8 mouse cellular contexts compared by ENCODE assay signal in genomic region chr1:86526789-86527598, GRCm38 (mm10). TPM values are rescaled to one million over a fixed set of nuclear protein-coding genes. Genes with fewer than 3 reads are reported as not detected.
DNase-seq lines count a peak whose midpoint lies in the region; TF ChIP-seq lines count a peak whose summit lies in the region.

No protein-coding gene starts in this region.

- H3K4me1 ChIP-seq in kidney, adult 2 months (ENCODE audit: control insufficient read depth, insufficient read depth, low read length), result peaks cover 26% of the 10 kb centered on the region
- H3K4me1 ChIP-seq in lung, adult 2 months (ENCODE audit: control insufficient read depth, insufficient read depth, low read length), result peaks cover 19% of the 10 kb centered on the region

- no peak for TF ChIP-seq CTCF in kidney, adult 2 months (conservative IDR thresholded peaks at IDR 0.05; ENCODE audit: insufficient read depth, insufficient read length, low read depth, low read length)
- TF ChIP-seq CTCF in lung, adult 2 months (IDR thresholded peaks at IDR 0.05; ENCODE audit: insufficient read depth, low read length), result no peak

- peak overlapping the region; percentile 87 for H3K27ac ChIP-seq in kidney, adult 2 months (ENCODE audit: insufficient read depth, low read depth, low read length)

- no peaks in the 10 kb centered on the region for H3K27me3 ChIP-seq in kidney, adult 2 months (replicated peaks; ENCODE audit: control insufficient read depth, insufficient read depth, low read length)

- under 1% methylated on average over 111 of the region's 111 CpGs for WGBS in kidney, adult 2 months
- WGBS in lung, adult 2 months, result 1% methylated on average over 111 of the region's 111 CpGs

- TF ChIP-seq POLR2A in kidney, adult 2 months (IDR thresholded peaks at IDR 0.05; ENCODE audit: low read depth, low read length), result peak; percentile 17
- no peak for TF ChIP-seq POLR2A in lung, adult 2 months (IDR thresholded peaks at IDR 0.05; ENCODE audit: borderline replicate concordance, extremely low read depth, low read depth, low read length)

- no peaks in the 10 kb centered on the region; the same call in 1 of the 2 replicates for H3K36me3 ChIP-seq in kidney, adult 2 months (ENCODE audit: control insufficient read depth, insufficient read depth, low read length)

- peak; percentile 49 to 60 for DNase-seq in heart, adult 18-20 months
- DNase-seq in heart, adult 8-10 months (ENCODE audit: low spot score), result no peak
- peak; percentile 71 for DNase-seq in cerebellum, adult 8-10 months
- peak; percentile 37 for DNase-seq in gastrocnemius, postnatal 25 days
- DNase-seq in kidney, adult 2 months, result peak; percentile 41
- DNase-seq in lung, adult 2 months, result peak; percentile 53
- peak; percentile 52 for DNase-seq in right cerebral cortex, postnatal 14 days
- DNase-seq in yolk sac, embryonic 10.5 days (ENCODE audit: low spot score), result peak; percentile 47

- peak overlapping the region; percentile 96 for H3K4me3 ChIP-seq in kidney, adult 2 months (ENCODE audit: insufficient read depth, low read depth, low read length)
- peak overlapping the region; percentile 87 for H3K4me3 ChIP-seq in lung, adult 2 months (replicated peaks; ENCODE audit: extremely low read depth, low read depth, low read length)

RNA-seq across cellular contexts. Expression of gene Ptma, which starts 0.5 kb away (rescaled TPM):
- total RNA-seq in heart, adult 18-20 months (2021), result 100 to 1,000 TPM; 212 TPM
- total RNA-seq in heart, adult 8-10 months (2022), result 100 to 1,000 TPM; 183 to 230 (median 211) TPM
- 100 to 1,000 TPM; 100 to 129 TPM for total RNA-seq in gastrocnemius, postnatal 25 days (2021)
- 622 and 651 TPM in 2 replicates for polyA plus RNA-seq in kidney, adult 2 months (2012; rRNA removed)
- 751 and 980 TPM in 2 replicates for polyA plus RNA-seq in lung, adult 2 months (2012; rRNA removed)

RNA-seq across cellular contexts. Expression of gene Pde6d, which starts 55.4 kb away (rescaled TPM):
- 10 to 100 TPM; 45.0 to 49.5 TPM for total RNA-seq in heart, adult 18-20 months (2021)
- total RNA-seq in heart, adult 8-10 months (2022), result 10 to 100 TPM; 38.9 to 47.2 (median 44.3) TPM
- total RNA-seq in gastrocnemius, postnatal 25 days (2021), result 10 to 100 TPM; 21.9 to 29.6 TPM
- polyA plus RNA-seq in kidney, adult 2 months (2012; rRNA removed), result 20.2 and 24.9 TPM in 2 replicates
- polyA plus RNA-seq in lung, adult 2 months (2012; rRNA removed), result 15.8 and 20.8 TPM in 2 replicates

RNA-seq across cellular contexts. Expression of gene Cops7b, which starts 55.7 kb away (rescaled TPM):
- total RNA-seq in heart, adult 18-20 months (2021), result 10 to 100 TPM in 1 of 2 experiments, 1 to 10 TPM in 1; 8.8 to 10.5 TPM
- total RNA-seq in heart, adult 8-10 months (2022), result 10 to 100 TPM in 3 of 4 experiments, 1 to 10 TPM in 1; 9.4 to 11.0 (median 10.6) TPM
- total RNA-seq in gastrocnemius, postnatal 25 days (2021), result 10 to 100 TPM in 1 of 2 experiments, 1 to 10 TPM in 1; 9.6 to 10.4 TPM
- 20.1 and 22.5 TPM in 2 replicates for polyA plus RNA-seq in kidney, adult 2 months (2012; rRNA removed)
- 23.2 and 30.2 TPM in 2 replicates for polyA plus RNA-seq in lung, adult 2 months (2012; rRNA removed)
